Mouse (Mus musculus) left cerebral cortex, adult 8-10 months (tissue): ENCODE measurements around the gene Rmnd1. TPM values are rescaled to one million over a fixed set of nuclear protein-coding genes. Genes with fewer than 3 reads are reported as not detected.
A peak's percentile ranks its signal among the peaks of the same experiment; 100 is the strongest.
"Not testable (repeated sequence)": the region's sequence is repeated elsewhere in the genome, so short reads cannot be mapped to it uniquely, and the experiment has no call there.

Source experiments
- DNase-seq, 2 experiments: peaks; one replicate each; pipeline ENCODE4 v3.0.0; 2022; ENCODE audit warnings: low spot score in 2 of 2
- total RNA-seq, 4 experiments: library from RNA; stranded (reverse); gene quantifications; 2 replicates each; pipeline ENCODE4 v1.2.4; 2022

The Rmnd1 gene
- 10 to 100 TPM; 32.3 to 39.3 (median 38.0) TPM for total RNA-seq

DNA sequence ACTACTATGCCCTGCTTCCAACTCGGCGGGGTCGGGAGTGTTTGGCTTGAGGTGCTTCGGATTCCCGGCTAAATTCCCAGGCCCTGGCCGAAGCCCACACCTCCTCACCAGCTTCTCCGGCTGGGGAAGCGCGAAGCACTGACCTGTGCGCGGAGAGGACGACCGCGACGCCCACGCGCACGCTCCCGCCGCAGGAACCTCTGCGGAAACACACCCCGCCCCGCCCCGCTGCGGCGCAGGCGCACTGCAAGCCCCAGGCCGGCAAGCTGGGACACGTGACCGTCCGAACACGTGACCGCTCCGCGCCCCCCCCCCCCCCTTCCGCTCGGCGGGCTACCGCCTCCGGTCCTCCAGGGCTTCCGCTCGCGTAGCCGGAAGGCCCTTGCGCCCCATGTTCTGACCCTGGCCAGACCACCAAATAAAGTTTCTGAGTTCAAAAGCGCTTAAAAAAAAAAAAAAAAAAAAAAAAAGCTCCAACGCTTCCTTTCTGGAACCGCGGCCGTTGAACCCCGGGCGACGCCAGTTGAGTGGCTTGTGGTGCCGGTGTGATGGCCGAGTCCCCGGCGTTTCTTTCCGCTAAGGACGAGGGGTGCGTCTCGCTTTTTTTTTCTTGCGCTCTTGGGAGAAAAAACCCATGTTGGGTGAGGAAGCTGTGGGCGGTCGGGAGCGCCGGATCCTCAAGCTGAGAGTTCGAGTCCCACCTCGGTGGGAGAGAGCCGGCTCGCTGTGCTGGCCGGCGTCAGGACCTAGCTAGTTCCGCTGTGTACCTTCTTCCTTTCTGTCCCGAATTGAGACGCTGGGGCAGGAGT is at the start of gene Rmnd1, which contains the start of gene Armt1:
TSS of gene Rmnd1 (minus strand) at position 266 of the 809 bp plus-strand sequence.
TSS of gene Armt1 (plus strand) at position 345 of the 809 bp plus-strand sequence.
- DNase-seq, result peak; percentile 93 to 95

DNA sequence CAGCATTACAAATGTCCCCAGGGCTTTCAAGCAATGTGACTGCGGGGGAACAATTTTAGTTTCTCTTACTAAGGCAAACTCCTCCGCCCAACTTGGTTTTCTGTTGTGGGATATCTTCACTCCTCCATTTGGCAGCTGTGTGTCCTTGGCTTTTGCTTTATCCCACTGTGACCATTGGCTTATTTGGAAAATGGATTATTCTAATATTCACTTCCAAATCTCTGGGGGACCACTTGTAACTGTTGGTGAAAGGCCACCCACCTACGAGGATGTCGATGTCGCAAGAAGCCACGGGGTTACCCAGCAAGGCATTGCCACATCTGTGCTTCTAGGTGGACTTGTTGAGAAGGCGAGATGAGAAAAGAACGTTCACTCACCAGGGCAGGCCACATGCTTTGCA is 49.5 kb upstream of the Rmnd1 start:
- DNase-seq, result no peak

DNA sequence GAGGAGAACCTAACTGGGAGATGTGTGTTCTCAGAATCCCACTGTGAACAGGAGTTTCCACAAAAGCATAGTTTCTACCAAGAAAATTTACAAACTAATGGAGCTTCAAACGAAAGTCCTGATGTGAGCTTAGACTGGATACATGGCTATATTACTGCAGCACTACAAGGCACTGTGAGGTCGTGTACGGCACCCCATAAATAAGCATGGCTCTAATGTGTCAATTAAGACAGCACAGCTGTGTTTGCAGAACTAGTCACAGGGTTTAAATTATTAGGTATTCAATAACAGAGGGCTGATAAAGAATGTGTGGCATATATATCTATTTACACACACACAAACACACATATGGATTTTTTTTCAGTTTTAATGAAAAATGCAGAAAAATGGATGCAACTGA is 48.7 kb upstream of the Rmnd1 start:
- no peak for DNase-seq

DNA sequence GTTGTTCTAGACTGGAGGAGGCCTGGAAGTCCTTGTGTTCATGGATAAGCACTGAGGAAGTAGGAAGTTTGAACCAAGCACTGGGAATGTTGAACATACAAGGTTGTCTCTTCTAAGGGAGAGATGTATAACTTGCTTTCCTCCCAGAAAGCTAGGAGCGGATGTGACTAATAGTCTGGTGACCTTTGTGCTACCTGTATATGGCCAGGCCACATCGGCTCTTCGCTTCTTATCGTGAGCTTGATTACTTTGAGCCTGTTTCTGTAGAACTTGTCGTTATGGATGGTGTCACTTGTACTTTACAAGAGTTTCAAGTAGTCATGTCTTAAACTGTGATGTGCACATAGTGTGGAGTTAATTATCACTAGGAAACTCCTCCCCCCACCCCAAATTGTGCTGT is 44.4 kb upstream of the Rmnd1 start:
- DNase-seq, result no peak

DNA sequence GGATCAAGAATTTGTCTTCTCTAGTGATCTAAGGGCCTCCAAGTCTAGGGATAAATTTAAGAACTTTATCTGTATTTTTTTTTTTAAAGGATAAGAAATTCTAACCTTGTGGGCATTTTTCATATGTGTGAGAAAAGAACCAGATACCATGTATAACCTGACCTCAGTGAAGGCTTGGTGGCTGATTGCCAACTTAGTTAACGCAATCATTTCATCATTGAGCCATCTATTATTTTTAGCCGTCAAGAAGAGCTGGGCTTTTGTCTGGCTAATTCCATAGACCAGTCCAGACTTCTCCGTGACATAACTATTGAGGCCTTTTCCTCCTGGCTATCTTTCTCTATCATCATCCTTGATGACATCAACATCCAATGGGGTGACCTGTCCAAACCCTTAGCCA is 43.2 kb upstream of the Rmnd1 start:
- DNase-seq, result no peak

DNA sequence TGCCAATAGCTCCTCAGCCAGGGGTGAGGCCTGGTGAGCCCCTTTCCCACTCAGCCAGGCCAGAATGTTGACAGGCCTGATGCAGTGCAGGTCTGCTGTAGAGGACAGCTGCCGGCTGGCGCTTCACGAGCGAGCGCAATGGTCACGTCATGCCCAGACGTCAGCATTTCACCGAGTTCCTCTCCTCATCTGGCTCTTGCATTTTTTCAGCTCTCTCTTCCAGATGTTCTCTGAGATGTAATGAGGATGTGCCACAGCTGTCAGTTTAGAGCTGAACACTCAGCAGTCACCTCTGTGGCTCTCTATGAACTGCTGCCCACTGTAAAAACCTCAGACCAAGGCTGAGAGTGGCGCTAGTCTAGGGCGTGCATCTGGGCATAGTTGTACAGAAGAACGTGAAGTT is 41.4 kb upstream of the Rmnd1 start:
- DNase-seq, result no peak

DNA sequence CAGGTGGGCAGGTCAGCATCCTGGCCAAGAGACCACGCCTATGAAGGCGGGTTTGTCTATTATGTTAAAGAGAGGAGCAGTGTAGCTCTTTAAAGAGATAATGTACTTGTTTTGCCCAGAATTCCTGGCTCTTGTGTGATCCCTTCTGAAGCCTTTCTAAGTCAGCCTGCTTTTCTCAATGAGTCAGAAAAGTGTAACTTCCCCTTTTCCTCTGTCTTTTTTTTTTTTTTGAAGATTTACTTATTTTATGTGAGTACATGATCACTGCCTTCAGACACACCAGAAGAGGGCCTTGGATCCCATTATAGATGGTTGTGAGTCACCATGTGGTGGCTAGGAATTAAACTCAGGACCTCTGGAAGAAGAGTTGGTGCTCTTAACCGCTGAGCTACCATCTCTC is 37.2 kb upstream of the Rmnd1 start:
- DNase-seq, result no peak

DNA sequence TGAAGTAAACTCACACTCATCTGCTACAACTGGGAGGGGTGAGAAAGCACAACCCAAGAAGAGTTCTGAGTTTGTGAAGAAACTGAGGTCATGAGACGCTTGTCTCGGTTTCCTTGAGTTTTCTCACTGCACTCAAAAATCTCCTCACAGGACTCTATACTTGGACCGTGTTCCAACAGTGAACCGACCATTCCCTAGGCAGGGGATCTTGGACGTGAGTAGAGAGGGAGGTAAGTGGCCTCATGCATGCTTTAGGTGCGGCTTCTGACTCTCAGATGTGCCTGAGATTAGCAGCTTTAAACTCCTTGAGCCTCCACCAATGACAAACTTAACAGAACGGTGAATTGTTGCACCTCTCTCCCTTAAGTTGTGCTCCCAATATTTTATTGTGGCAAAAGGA is 33.6 kb upstream of the Rmnd1 start:
- DNase-seq, result no peak

DNA sequence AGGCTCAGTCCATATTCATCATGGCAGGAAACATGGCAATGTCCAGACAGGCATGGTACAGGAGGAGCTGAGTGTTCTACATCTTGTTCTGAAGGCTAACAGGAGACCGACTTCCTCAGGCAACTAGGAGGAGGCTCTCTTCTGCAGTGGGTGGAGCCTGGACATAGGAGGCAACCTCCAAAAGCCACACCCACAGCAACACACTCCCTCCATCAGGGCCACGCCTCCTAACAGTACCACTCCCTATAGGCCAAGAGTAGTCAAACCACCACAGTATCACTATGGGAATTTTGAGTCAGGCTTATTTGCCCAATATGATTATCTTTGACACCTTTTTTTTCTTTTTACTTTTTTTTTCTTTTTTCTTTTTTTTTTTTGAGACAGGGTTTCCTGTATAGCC is 28.0 kb upstream of the Rmnd1 start:
- DNase-seq, result no peak

DNA sequence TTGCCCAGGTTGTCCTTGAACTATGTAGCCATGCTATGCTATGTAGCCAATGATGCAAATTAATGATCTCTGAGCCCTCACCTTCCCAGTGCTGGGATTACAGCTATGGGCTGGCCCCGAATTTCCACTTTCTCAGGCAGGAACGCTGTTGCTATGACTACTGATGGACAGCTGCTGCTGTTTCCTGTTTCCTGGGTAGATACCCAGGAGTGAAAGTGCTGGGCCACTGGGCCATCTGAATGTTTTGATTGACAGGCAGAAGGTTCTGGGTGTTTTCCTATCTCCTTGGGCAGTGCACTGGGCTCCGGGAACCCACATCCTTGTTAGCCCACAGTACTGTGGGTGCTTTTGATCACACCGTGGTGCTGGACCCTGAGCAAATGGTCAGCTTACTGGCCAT is 24.2 kb upstream of the Rmnd1 start:
- DNase-seq, result no peak

DNA sequence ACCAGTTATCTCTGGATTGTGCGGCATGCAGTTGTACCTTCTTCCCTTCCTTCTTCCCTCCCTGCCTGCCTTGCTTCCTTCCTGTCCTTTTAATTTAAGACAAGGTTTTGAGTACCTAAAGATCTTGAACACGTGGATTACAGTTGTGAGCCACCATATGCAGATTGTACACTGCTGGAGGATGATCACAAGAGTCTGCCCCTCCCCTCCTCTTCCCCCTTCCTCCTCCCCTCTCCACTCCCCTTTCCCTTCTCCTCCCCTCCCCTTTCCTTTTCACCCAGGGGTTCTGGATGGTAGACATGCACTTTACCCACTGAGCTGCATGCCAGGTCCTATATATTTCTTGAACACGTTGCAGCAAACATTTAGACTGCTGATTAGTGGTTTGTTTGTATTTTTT is 3.2 kb upstream of the Rmnd1 start:
- DNase-seq, result no peak

DNA sequence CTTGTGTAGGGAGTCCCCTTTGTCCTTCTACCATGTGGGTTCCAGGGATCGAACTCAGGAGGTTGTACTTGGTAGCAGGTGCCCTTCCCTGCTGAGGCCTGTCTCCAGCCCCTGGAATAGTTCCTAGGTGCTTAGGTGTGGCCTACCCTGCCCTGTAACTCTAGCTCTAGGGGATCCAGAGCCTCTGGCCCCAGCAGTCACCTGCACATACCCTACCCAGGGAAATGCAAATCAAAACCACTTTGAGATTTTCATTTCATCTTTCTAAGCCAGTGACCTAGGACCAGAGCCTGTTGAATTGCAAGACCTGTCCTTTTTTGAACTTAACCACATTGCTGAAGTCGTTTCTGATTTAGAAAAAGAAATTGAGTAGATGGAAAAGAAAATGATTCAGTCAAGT is 1.7 kb upstream of the Rmnd1 start:
- not testable (repeated sequence) for DNase-seq

DNA sequence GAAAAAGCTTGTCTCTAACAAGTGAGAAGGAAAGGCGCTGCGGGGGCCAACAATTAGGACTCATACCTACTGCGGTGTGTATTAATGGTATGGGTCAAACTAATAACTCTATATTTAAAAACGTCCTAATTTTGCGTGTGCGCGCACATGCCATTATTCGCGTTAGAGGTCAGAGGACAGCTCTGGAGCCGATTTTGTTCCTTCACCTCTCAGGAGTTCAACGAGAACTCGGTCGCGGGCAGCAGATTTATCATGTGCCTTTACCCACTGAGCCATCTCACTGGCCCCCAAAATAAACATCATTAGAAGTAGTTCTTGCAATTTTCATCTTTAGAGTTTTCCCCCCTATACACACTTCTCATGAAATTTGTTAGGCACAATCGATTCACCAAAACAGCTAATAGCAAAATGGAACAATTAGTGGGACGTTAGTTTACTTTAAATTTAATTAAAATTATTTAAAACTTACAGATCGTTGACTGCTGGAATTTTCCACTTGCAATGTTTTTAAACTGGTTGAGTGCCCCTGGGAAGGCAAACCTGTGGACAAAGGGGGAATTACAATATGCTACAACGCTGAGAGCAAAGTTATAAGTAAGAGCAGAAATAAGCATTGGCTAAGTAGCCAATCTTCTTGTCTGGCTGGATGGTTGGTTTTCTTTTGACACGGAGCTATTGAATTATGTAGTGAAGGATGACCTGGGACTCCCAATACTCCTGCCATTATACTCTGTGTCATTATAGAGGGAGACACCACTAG is 988 bp upstream of the Rmnd1 start:
- DNase-seq, result no peak

DNA sequence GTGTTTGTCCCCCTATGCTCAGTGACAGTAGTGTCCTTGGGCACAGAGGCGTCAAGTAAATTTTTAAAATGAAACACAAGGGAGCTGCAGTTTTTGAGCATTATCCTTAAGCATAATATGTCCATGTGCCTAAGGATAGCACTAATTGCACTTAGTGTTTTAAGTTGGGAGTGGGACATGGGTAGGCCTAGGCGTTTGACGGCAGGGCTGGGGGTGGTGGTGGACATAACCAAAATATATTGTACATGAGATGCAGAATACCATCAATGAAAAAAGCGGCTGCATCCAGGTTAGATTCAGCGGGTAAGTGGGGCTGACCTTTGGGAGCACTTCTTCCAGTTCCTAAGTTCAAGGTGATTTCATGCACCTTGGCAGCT is 454 bp downstream of the Rmnd1 start:
- no peak for DNase-seq

DNA sequence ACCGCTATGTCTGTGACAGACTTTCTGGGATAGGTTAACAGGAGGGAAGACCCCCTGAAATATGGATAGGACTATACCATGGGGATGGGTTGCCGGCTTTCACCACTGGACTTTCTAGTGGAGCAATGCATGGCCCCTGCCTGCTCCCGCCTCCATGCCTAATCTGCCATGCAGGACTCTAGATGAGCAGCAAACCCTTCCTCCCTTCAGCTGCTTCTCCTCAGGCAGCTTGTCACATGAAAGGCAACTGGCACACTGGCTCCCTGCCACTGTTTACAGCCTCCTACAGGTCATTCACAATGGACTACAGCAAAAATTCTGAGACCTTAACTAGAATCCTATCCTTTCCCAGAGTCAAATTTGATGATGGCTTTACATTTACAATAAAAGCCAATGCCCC is 1.4 kb downstream of the Rmnd1 start:
- no peak for DNase-seq

DNA sequence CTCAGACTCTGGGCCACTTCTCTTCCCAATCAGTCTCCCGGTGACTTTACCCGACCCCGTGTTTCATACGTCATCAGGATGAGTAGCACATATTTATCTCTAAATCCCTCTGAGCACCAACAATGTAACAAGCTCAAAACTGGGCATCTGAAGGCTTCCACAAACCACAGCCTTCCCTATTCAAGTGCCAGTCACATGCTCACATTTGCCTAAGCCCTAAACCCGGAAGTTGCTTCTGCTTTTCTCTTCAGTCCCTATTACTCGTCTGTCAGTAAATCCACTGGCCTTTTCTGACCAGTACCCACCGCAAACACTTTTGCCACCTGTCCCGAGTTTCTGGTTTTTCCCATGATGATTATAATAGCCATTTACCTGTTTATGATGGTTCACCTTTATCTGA is 1.8 kb downstream of the Rmnd1 start:
- no peak for DNase-seq

DNA sequence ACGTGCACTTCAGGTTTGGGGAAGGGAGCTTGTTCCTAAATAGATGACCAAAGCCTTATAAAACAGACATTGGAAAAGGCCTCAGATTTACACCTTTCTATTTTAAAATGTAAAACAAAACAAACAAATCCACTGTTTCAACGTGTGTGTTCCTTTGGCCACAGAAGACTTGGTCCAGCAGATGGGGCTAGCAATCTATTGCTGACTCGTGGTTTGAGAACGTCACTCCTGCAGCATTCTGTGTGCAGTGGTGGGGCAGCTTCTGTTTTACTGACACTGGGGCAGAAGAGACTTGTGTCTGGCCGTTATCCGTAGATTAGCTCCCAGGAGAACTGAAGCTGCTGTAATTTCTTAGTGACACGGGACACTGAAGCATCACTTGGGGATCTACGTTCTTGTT is 6.9 kb downstream of the Rmnd1 start:
- no peak for DNase-seq

DNA sequence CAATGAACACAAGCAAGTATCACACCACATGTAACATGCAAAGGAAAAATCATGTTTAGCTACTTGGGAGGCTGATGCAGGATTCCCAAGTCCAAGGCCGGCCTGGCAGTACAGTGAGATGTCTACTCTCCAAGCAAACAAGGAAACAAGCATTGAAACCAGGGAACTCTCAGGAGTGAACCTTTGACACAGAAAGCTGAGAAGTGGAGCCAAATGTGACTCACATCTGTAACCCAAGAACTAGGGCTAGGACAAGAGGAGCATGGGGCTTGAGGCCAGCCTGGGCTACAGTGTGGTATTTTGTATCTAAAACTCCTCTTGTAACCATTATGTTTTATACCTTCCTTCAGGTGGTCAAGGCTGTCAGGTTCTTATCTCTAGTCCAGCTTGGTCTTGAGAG is 25.0 kb downstream of the Rmnd1 start:
- DNase-seq, result no peak

DNA sequence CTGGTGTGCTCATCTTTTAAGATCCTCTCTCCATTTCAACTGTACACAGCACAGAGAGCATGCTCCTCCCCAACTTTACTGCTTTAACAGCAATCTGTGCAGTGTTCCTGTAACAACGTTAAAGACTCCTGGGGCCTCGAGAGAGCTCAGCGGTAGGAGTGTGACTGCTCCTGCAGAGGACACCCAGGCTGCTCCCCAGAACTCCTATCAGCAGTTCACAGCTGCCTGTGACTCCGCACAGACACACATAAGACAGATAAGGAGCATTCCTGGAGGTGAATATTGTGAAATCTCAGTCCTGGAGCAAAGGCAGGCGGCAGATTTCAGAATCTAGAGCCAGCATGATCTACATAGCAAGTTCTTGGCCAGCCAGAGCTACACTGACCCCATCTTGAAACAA is 26.7 kb downstream of the Rmnd1 start:
- no peak for DNase-seq

DNA sequence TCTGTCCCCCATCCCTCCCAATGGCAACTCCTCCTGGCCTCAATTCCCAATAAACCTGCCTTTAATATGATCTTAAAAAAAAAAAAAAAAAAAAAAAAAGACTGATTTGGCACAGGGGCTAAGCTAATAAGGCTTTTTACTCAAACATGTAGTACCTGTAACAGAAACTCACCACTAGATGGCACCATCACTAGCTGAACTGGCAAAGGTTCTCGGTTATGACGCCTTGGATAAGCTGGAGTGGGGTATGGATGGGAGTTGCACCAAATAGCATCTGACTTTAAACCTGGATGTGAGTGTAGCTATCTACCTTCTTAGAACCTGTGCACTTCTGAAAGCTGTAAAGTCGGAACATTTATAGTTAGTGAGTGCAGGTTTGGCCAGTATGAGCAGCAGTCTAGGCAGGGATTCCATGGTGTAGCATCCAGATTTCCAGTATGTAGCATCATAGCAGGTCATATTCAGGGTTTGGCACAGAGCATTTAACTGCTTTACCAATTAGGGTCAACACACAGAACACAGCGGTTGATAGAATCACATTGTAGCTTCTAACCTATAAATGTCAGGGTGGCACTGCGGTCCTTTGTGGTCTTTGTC is 27.2 kb downstream of the Rmnd1 start:
- no peak for DNase-seq

DNA sequence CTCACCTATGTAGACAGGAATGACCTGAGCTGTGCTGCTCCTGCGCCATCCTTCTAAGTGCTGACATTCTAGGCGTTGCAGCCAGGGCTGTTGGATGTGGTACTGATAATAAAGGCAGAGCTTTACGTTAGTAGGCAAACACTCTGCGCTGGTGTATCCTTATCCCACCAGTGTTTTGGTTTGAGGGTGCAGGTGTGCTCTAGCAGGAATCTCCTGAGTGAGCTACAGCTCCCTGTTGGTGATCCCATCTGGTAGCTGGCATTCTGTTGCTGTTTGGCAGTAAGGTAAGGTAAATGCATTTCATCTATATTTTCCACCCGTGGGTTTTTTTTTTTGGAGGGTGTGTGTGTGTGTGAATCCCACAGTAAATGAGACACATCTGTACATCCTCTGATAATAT is 34.1 kb downstream of the Rmnd1 start:
- no peak for DNase-seq

DNA sequence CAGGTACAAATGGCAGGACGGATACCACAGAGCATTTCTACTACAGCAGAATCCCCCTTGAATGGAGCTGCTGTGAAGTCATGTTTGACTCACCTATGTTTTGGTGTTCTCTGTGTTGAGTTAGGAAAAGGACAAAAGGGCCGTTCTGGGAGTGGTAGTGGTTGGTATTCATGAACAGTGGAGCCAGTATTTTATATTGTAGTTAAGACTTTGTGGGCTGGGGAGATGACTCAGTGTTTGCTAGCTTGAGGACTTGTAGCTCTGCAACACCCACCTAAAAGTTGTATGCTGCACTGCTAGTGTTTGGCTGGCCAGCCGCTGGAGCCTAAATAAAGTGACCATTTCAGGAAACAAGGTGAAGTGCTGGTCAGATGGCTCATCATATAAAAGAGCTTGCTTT is 36.9 kb downstream of the Rmnd1 start:
- DNase-seq, result no peak

DNA sequence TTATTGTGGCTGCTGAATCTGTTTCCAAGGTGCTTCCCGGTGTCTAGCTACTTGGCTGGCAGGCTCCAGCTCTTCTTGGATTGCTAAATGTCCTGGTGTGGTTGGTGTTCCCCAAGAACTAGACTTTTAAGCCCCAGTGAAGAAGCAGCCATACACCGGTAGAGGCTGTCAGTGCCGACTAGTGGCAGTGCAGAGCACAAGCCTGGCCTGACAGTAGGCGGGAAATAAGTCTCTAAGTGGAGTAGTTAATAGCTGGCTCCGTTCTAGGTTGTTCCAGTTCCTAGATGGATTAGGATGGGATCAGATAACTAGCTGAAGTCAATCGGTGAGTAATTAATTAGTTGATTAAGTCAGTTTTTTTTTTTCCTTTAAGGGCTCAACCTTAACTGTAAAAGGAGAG is 40.3 kb downstream of the Rmnd1 start:
- DNase-seq, result no peak
